Mouse (Mus musculus) cerebellum, adult 9-10 months (tissue): ENCODE measurements around the gene Tmod4.
A peak's percentile ranks its signal among the peaks of the same experiment; 100 is the strongest.

Experiments
- DNase-seq: peaks from one replicate; pipeline ENCODE4 v3.0.0; 2022

Gene Tmod4

GRCm38 (mm10) chr3:95174011-95174592, 49.8 kb downstream of the Tmod4 start:
- DNase-seq: peak; percentile 88

- DNase-seq: no peak
Measured at GRCm38 (mm10) chr3:95176500-95176899, 52.2 kb downstream of the Tmod4 start.

- DNase-seq: no peak
Measured at GRCm38 (mm10) chr3:95177583-95177982, 53.3 kb downstream of the Tmod4 start.
